Mouse (Mus musculus) ES-Bruce4 (cell line): Measurements from ENCODE around the gene Mrpl20.

Experiments used
- CTCF ChIP-seq: IDR thresholded peaks from one replicate; pipeline ENCODE4 v1.8.1; 2011; ENCODE audit warnings: low read depth, low read length
- POLR2A ChIP-seq: IDR thresholded peaks from one replicate; pipeline ENCODE4 v1.8.1; 2011; ENCODE audit warnings: low read length; ENCODE audit not compliant: insufficient read depth

- TF ChIP-seq CTCF: no peak
- no peak for TF ChIP-seq POLR2A
These were observed 48.7 kb downstream of the Mrpl20 start for GRCm38 (mm10) chr4:155851368-155851767.
